Mouse (Mus musculus): ENCODE data around the gene Grin2a.

GRCm38 (mm10) chr16:9624346-9624745 lies 371.0 kb downstream of the Grin2a start:
- no peak for TF ChIP-seq CTCF (IDR thresholded peaks at IDR 0.05; ENCODE audit: extremely low read depth, insufficient read length, insufficient replicate concordance, low read depth, low read length)
- no peak for TF ChIP-seq POLR2A (IDR thresholded peaks at IDR 0.05; ENCODE audit: low read depth, low read length)

Data from small intestine, adult 2 months (tissue).